Comparison of ENCODE assay signal across 13 mouse cellular contexts in genomic region chr12:100310471-100311392, GRCm38 (mm10).
DNase-seq lines count a peak whose midpoint lies in the region; ATAC-seq lines count a peak whose summit lies in the region.
"Had no signal": no experiment of that assay in that cellular context is flagged by ENCODE, and none has a peak within 500 bp of the region (broad histone marks: within the 10 kb centered on the region; RNA-seq: fewer than 3 reads in every experiment).

No protein-coding gene starts in this region.

- H3K4me3 ChIP-seq in forebrain, embryonic 10.5 days = no peak overlapping the region
- H3K4me3 ChIP-seq in forebrain, embryonic 16.5 days (replicated peaks; ENCODE audit: low read length) = no peak overlapping the region
- H3K4me3 ChIP-seq in midbrain, embryonic 10.5 days = no peak overlapping the region
- H3K4me3 ChIP-seq: heart, embryonic 12.5 days; megakaryocyte, embryonic 14.5 days had no signal

- intact Hi-C loops in gastrocnemius, postnatal 36 days (cut with DNase I) = no loop called here

- peaks cover 59% of the 10 kb centered on the region for H3K4me1 ChIP-seq in forebrain, embryonic 10.5 days
- peaks cover 64% of the 10 kb centered on the region for H3K4me1 ChIP-seq in forebrain, embryonic 16.5 days (replicated peaks; ENCODE audit: control insufficient read depth, insufficient read depth, low read length)
- peaks cover 90% of the 10 kb centered on the region for H3K4me1 ChIP-seq in midbrain, embryonic 10.5 days

- peaks cover 7% of the 10 kb centered on the region; the same call in 1 of the 2 replicates for H3K36me3 ChIP-seq in forebrain, embryonic 10.5 days (replicated peaks)
- H3K36me3 ChIP-seq in forebrain, embryonic 16.5 days (ENCODE audit: control insufficient read depth, insufficient read depth) = no peaks in the 10 kb centered on the region
- peaks cover 8% of the 10 kb centered on the region; the same call in 1 of the 2 replicates for H3K36me3 ChIP-seq in midbrain, embryonic 10.5 days

- H3K27ac ChIP-seq in forebrain, embryonic 10.5 days = peak overlapping the region; percentile 53
- no peak overlapping the region for H3K27ac ChIP-seq in forebrain, embryonic 16.5 days (ENCODE audit: low read length)
- H3K27ac ChIP-seq in midbrain, embryonic 10.5 days (replicated peaks) = peak overlapping the region; percentile 50; the same call in 1 of the 2 replicates
- H3K27ac ChIP-seq: liver, embryonic 14.5 days had no signal

- WGBS in forebrain, embryonic 10.5 days = 65% methylated on average over 6 of the region's 6 CpGs
- 48% methylated on average over 6 of the region's 6 CpGs for WGBS in forebrain, embryonic 16.5 days
- WGBS in midbrain, embryonic 10.5 days = 67% methylated on average over 6 of the region's 6 CpGs

- no peak for DNase-seq in forebrain, embryonic 10.5 days (ENCODE audit: extremely low spot score, low spot score)
- DNase-seq in MN1 (ENCODE audit: low spot score) = peak; percentile 72
- peak; percentile 73 to 80 for DNase-seq in cerebellum, postnatal 25 days
- DNase-seq in midbrain, embryonic 10.5 days (ENCODE audit: low spot score) = no peak
- no peak for DNase-seq in right cerebral cortex, postnatal 36 days (ENCODE audit: low spot score in 2 of 2)
- no peak for DNase-seq in right cerebral cortex, adult 2 months (ENCODE audit: low spot score in 2 of 2)
- DNase-seq in gastrocnemius, postnatal 36 days = no peak
- DNase-seq: right cerebral cortex, adult 18-20 months had no signal

- no peaks in the 10 kb centered on the region for H3K9me3 ChIP-seq in forebrain, embryonic 10.5 days
- no peaks in the 10 kb centered on the region for H3K9me3 ChIP-seq in forebrain, embryonic 16.5 days (ENCODE audit: control insufficient read depth, low read length)
- H3K9me3 ChIP-seq in midbrain, embryonic 10.5 days (replicated peaks) = no peaks in the 10 kb centered on the region
- H3K9me3 ChIP-seq: heart, embryonic 12.5 days; megakaryocyte, embryonic 14.5 days had no signal

- H3K9ac ChIP-seq in forebrain, embryonic 16.5 days (replicated peaks; ENCODE audit: low read depth, low read length) = no peak overlapping the region
- H3K9ac ChIP-seq: heart, embryonic 12.5 days; liver, embryonic 14.5 days had no signal

- H3K27me3 ChIP-seq in forebrain, embryonic 10.5 days (ENCODE audit: poor library complexity, severe bottlenecking) = no peaks in the 10 kb centered on the region
- H3K27me3 ChIP-seq in forebrain, embryonic 16.5 days (replicated peaks; ENCODE audit: control insufficient read depth, insufficient read depth, low read length) = no peaks in the 10 kb centered on the region
- no peaks in the 10 kb centered on the region for H3K27me3 ChIP-seq in midbrain, embryonic 10.5 days (ENCODE audit: low read depth, poor library complexity, severe bottlenecking)
- H3K27me3 ChIP-seq: heart, embryonic 12.5 days; megakaryocyte, embryonic 14.5 days had no signal

- no peak for ATAC-seq in forebrain, embryonic 16.5 days
- ATAC-seq: intestine, embryonic 16.5 days had no signal

- no peak overlapping the region for H3K4me2 ChIP-seq in forebrain, embryonic 16.5 days (ENCODE audit: low read length)
- H3K4me2 ChIP-seq: heart, embryonic 12.5 days had no signal

Comparison
In these comparisons a context has a peak if more than half of its experiments do, and no peak if none do; other contexts are left out.
1. DNase-seq: peak in MN1 (single experiment) and cerebellum, postnatal 25 days (2 of 2); none in forebrain, embryonic 10.5 days (single experiment), midbrain, embryonic 10.5 days (single experiment), right cerebral cortex, postnatal 36 days (0 of 2), right cerebral cortex, adult 2 months (0 of 2) and gastrocnemius, postnatal 36 days (0 of 2).